1 mouse cellular context compared by ENCODE assay signal in the genomic region with DNA sequence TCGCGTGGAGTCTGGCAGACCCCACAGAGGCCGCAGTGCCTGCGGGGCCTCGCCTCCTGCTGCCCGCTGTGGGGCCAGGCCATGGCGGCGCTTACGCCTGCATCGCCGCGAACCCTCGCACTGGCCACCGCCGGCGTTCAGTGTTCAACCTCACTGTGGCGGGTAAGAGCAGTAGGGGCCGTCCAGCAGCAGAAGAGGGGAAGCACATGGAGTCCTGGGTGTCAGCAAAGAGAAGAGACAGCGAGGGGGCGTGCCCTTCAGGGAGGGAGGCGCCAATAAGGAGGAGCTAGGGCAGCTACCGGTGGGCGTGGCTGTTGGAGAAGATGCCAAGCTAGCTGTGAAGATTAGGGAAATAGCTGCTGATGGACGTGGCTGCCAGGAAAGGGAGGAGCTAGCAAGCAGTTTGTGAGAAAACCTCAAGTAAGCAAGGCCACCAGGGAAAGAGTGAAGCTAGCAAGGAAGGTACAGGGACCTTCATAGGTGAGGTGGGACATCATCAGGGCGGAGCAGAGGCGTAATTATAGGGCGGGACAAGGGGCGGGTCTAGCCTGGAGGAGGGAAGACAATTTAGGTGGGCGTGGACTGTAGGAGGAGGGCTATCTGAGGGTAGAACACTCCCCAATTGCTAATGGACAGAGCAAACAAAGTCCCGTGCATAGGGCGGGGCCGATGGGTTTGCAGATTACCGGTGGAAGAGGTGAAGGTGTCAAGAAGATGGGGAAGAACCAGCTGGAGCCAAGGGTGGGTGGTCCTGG.
A peak's percentile ranks its signal among the peaks of the same experiment; 100 is the strongest.
TF ChIP-seq lines count a peak whose summit lies in the region.

No protein-coding gene starts in this region.

TF ChIP-seq in CH12.LX, 34 proteins besides CTCF, POLR2A, EP300 and RAD21:
- peak; percentile 30; the same call in 1 of the 2 replicates for TF ChIP-seq ELF1 (IDR thresholded peaks at IDR 0.05; ENCODE audit: low read depth, low read length)
- TF ChIP-seq ZMIZ1 (IDR thresholded peaks at IDR 0.05; ENCODE audit: low read depth, low read length), result 0 out of 2 replicates have a peak, but pooled peaks have one; percentile 51
- TF ChIP-seq NELFE (IDR thresholded peaks at IDR 0.05; ENCODE audit: low read depth, low read length), result 0 out of 2 replicates have a peak, but pooled peaks have one; percentile 43
- TF ChIP-seq MAX (IDR thresholded peaks at IDR 0.05; ENCODE audit: low read length), result peak; percentile 75; the same call in 1 of the 2 replicates
- peak; percentile 55; the same call in 1 of the 2 replicates for TF ChIP-seq SIN3A (IDR thresholded peaks at IDR 0.05; ENCODE audit: low read length)
- TF ChIP-seq MYC (IDR thresholded peaks at IDR 0.05; ENCODE audit: low read depth, low read length), result 0 out of 2 replicates have a peak, but pooled peaks have one; percentile 43
- peak; percentile 88 for TF ChIP-seq MXI1 (IDR thresholded peaks at IDR 0.05; ENCODE audit: low read depth, low read length)
- peak; percentile 92 for TF ChIP-seq BHLHE40 (IDR thresholded peaks at IDR 0.05; ENCODE audit: low read depth, low read length)
- TF ChIP-seq ZKSCAN1 (IDR thresholded peaks at IDR 0.05; ENCODE audit: borderline replicate concordance, low read depth, low read length), result no peak
- no peak for TF ChIP-seq KAT2A (IDR thresholded peaks at IDR 0.05; ENCODE audit: insufficient replicate concordance, low read length)
- TF ChIP-seq MEF2A (IDR thresholded peaks at IDR 0.05; ENCODE audit: borderline replicate concordance, low read depth, low read length), result 0 out of 2 replicates have a peak, but pooled peaks have one; percentile 9
- TF ChIP-seq POLR2AphosphoS2 (IDR thresholded peaks at IDR 0.05; ENCODE audit: low read depth, low read length), result no peak
- 0 out of 2 replicates have a peak, but pooled peaks have one; percentile 22 for TF ChIP-seq MAZ (IDR thresholded peaks at IDR 0.05; ENCODE audit: low read depth, low read length)
TF ChIP-seq in CH12.LX: peak in this region for 10.
